Mouse (Mus musculus) megakaryocyte, embryonic 14.5 days (primary cell): ENCODE results near the gene Junb. TPM values are rescaled to one million over a fixed set of nuclear protein-coding genes. Genes with fewer than 3 reads are reported as not detected.

Source experiments
- H3K27me3 ChIP-seq: replicated peaks from 2 replicates; pipeline ENCODE3; 2012; ENCODE audit warnings: inconsistent platforms
- H3K36me3 ChIP-seq: replicated peaks from 2 replicates; pipeline ENCODE3; 2012; ENCODE audit warnings: low read length, inconsistent platforms, mixed read lengths
- H3K4me1 ChIP-seq: 2 replicates; pipeline ENCODE4 v1.6.1; 2012; ENCODE audit warnings: inconsistent platforms
- H3K4me3 ChIP-seq: replicated peaks from 2 replicates; pipeline ENCODE3; 2012; ENCODE audit warnings: moderate library complexity, mild to moderate bottlenecking, inconsistent platforms
- H3K9me3 ChIP-seq: 2 replicates; pipeline ENCODE4 v1.6.1; 2012; ENCODE audit warnings: inconsistent platforms
- FLI1 ChIP-seq: IDR thresholded peaks from 2 replicates; pipeline ENCODE4 v1.6.1; 2012; ENCODE audit warnings: low read length, inconsistent platforms, mixed read lengths
- GATA1 ChIP-seq: IDR thresholded peaks from 3 replicates; pipeline ENCODE4 v1.6.1; 2012; ENCODE audit warnings: mixed read lengths, low read length, inconsistent platforms, borderline replicate concordance
- polyA plus RNA-seq: library from polyadenylated mRNA; stranded (reverse); fragments of >175 nt; gene quantifications from 2 replicates; pipeline ENCODE4 v1.2.3, GENCODE M21; 2012; ENCODE audit warnings: low replicate concordance; ENCODE audit not compliant: insufficient read depth

Junb gene
- polyA plus RNA-seq, 1 experiment: 743 TPM

DNA sequence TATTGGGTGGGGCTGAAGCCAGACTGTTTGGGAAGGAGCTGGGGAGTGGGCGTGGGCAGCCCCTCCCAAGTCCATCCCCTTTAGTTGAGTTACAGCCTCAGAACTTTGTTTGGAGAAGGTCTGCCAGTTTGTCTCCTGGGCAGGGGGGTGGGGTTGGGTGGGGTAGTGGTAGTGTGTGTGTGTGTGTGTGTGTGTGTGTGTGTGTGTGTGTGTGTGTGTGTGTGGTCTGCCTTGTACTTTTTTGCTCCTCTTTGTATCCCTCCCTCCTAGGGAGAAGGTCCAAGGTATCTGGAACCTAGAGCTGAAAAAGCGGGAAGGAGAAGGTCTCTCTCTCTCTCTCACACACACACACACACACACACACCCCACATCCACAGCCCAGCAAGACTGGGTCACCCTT lies 35.9 kb upstream of the Junb start, which contains the start of gene Best2:
Gene Best2, minus strand, starts transcription at position 101 of the 400 bp plus-strand sequence.
- Histone ChIP-seq H3K36me3 (peaks cover 28% of the 10 kb centered on the region), H3K4me3 (peak within 1 kb of the TSS; percentile 90), H3K9me3 (no peaks in the 10 kb centered on the region), H3K4me1 (peaks cover 26% of the 10 kb centered on the region), H3K27me3 (peaks cover 47% of the 10 kb centered on the region)
- TF ChIP-seq FLI1 (no peak), GATA1 (no peak)

DNA sequence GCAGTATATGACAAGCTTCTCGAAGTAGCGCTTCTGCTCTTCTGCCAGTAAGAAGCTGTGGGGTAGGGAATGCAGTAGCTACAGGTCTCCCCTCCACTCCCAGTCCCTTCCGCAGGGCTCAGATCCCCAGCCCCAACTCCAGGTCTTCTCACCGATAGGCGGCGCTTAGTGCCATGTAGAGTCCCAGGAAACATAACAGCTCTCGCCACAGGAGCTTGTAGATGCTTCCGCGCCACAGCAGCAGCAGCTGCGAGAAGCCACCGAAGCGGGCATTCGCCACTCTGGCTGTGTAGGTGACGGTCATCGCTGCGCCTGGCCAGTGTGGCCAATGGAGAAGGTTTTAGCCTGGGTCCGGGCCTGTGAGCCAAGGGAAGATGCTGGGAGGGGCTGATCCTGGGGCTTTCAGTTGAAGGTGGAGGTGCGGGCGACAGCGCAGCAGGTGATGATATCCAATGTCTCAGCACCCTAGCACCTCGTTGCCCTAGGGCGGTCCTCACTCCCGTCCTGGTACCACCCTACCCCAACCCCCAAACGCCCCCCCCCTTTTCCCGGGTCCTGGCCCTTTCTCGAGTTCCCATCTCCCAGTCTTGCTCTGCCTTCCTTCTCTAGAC lies 34.8 kb upstream of the Junb start:
- Histone ChIP-seq H3K36me3 (peaks cover 17% of the 10 kb centered on the region), H3K27me3 (peaks cover 57% of the 10 kb centered on the region), H3K9me3 (peaks cover 3% of the 10 kb centered on the region; the same call in 1 of the 2 replicates), H3K4me1 (peaks cover 29% of the 10 kb centered on the region), H3K4me3 (peak overlapping the region; percentile 90)
- TF ChIP-seq GATA1 (no peak), FLI1 (no peak)

DNA sequence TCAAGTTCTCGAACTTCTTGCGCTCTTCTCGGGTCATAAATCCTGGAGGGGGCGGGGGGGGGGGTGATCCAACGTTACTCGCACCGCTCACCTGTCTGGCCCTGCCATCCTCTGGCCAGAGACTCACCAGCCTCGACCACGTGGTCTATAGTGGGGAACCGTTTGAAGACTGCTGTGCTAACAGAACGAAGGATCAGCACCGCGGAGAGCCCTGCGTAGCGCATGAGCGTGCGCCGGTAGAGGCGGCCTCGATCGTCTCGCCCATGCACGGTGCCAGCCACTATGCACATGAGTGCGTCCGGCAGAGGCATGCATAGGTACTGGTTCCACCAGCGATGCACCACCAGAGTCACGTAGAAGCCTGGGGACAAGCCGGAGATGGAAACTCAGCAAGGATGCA lies 32.7 kb upstream of the Junb start:
- Histone ChIP-seq H3K4me3 (peak overlapping the region; percentile 78), H3K4me1 (peaks cover 34% of the 10 kb centered on the region), H3K36me3 (no peaks in the 10 kb centered on the region), H3K9me3 (peaks cover 6% of the 10 kb centered on the region; the same call in 1 of the 2 replicates), H3K27me3 (peaks cover 72% of the 10 kb centered on the region)
- TF ChIP-seq GATA1 (no peak), FLI1 (no peak)

DNA sequence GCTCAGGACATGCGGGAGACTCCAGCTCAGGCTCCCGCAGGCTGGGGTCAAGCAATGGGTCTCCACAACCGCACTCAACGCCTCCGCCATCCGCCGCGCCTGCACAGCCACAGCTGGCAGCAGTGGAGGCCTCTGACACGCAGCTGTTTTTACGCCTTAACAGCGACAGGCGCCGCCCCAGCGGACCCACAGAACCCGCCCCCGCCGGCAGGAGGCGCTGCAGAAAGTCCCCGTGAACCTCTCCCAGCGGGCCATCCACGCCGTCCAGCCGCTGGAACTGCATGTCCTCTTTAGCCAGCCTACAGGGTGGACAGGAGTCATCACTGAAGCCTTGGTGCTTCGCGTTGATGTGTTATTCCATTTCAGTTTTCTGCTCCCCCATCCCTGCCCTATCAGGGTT lies 29.2 kb upstream of the Junb start:
- Histone ChIP-seq H3K27me3 (peaks cover 47% of the 10 kb centered on the region), H3K4me1 (peaks cover 22% of the 10 kb centered on the region), H3K36me3 (peaks cover 3% of the 10 kb centered on the region), H3K4me3 (no peak overlapping the region), H3K9me3 (peaks cover 6% of the 10 kb centered on the region; the same call in 1 of the 2 replicates)
- TF ChIP-seq GATA1 (no peak), FLI1 (no peak)

DNA sequence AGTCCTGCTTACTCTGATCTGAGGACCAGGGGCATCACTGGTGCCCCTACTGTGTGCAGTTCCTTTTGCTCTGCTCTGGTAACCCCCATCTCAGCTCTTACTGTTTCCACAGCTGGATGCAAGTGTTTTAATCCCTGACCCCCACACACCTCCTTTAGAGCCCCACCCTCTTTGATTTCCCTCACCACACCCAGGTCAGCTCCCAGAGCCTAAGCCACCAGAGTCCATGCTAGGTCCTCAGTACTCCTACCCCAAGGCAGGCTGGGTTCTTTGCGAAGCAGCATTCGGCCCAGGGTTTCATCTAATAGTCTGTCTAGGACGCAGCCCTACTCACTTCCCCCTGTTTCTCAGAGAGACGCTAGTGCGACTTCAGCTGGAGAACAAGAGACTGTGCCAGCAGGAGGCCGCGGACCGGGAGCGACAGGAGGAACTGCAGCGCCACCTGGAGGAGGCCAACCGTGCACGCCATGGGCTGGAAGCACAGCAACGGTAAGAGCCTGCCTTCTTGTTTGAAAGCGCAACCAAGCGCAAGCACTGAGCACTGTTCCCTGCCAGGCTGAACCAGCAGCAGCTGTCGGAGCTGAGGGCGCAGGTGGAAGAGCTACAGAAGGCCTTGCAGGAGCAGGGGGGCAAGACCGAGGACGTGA lies 19.3 kb upstream of the Junb start:
- Histone ChIP-seq H3K27me3 (no peaks in the 10 kb centered on the region), H3K4me3 (peak overlapping the region; percentile 87), H3K4me1 (peaks cover 37% of the 10 kb centered on the region), H3K9me3 (no peaks in the 10 kb centered on the region), H3K36me3 (peaks cover 40% of the 10 kb centered on the region)
- no peak for TF ChIP-seq GATA1
- TF ChIP-seq FLI1: no peak

DNA sequence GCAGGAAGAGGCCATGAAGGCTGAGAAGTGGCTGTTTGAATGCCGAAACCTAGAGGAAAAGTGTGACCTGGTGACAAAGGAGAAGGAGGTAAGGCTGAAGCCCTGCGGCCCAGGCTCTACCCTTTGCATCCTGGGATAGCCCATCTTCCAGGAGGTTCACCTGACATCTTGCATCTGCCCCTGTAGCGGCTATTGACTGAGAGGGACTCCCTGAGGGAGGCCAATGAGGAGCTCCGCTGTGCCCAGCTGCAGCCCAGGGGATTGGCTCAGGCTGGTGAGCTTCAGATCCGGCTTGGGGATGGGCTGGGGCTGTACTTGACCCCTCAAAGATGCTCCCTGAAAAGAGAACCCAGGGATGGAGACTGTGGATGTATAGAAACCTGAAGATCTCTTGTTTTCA lies 18.5 kb upstream of the Junb start:
- Histone ChIP-seq H3K4me3 (no peak overlapping the region), H3K36me3 (peaks cover 36% of the 10 kb centered on the region), H3K4me1 (peaks cover 33% of the 10 kb centered on the region), H3K27me3 (no peaks in the 10 kb centered on the region), H3K9me3 (no peaks in the 10 kb centered on the region)
- no peak for TF ChIP-seq GATA1
- TF ChIP-seq FLI1: no peak

DNA sequence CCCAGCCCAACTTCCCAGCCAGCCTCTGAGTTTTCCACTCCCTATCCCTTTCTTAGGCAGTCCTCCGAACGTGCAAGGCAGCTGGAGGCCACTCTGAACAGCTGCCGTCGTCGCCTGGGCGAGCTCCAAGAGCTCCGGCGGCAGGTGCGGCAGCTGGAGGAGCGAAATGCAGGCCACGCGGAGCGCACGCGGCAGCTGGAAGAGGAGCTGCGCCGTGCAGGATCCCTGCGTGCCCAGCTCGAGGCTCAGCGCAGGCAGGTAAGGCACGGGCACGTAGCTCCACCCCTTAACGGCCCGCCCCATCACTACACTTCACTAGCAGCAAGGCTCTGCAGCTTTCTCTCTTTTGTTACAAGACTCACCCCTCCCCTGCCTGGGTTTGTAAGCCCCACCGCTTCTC lies 17.2 kb upstream of the Junb start:
- Histone ChIP-seq H3K4me1 (peaks cover 40% of the 10 kb centered on the region), H3K36me3 (peaks cover 31% of the 10 kb centered on the region), H3K27me3 (no peaks in the 10 kb centered on the region), H3K4me3 (no peak overlapping the region), H3K9me3 (no peaks in the 10 kb centered on the region)
- TF ChIP-seq GATA1 (no peak), FLI1 (no peak)

DNA sequence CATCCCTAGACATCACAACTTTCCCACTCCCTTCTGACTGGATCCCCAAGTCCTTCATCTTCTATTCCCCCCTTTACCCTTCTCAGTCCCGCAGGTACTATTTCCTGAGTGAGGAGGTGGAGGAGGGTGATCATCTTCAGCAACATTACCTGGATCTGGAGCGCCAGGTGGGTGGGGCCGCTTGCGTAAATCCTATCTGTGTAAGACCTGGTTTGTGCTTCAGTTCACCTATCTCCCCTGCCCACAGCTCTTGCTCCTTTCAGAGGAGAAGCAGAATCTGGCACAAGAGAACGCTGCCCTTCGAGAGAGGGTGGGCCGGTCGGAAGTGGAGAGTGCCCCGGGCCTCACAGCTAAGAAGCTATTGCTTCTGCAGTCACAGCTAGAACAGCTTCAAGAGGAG lies 15.9 kb upstream of the Junb start:
- no peak for TF ChIP-seq FLI1
- TF ChIP-seq GATA1: no peak
- Histone ChIP-seq H3K4me1 (peaks cover 45% of the 10 kb centered on the region), H3K27me3 (no peaks in the 10 kb centered on the region), H3K9me3 (no peaks in the 10 kb centered on the region), H3K4me3 (no peak overlapping the region), H3K36me3 (peaks cover 31% of the 10 kb centered on the region)

DNA sequence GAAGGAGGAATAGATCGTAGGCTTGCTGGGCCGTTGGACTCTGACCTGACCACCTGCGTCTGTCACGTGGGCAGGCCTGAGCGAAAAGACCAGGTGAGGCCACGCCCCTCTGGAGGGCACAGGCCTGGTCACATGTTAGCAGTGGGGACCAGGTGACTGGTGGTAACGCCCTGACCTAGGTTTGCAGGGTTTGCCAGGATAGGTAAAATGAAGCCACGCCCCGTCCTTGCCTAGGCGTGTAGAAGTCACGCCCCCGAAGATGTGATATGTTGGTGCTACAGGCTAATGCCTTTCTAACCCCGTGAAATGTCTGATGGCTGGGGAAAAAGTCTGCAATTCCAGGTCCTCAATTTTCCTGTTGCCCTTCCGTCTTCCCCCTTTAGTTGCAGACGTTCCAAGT lies 12.3 kb upstream of the Junb start:
- H3K4me1 ChIP-seq: peaks cover 55% of the 10 kb centered on the region
- H3K4me3 ChIP-seq: peak overlapping the region; percentile 97
- peaks cover 15% of the 10 kb centered on the region for H3K36me3 ChIP-seq
- no peaks in the 10 kb centered on the region for H3K9me3 ChIP-seq
- TF ChIP-seq FLI1 (no peak), GATA1 (no peak)
- H3K27me3 ChIP-seq: no peaks in the 10 kb centered on the region

DNA sequence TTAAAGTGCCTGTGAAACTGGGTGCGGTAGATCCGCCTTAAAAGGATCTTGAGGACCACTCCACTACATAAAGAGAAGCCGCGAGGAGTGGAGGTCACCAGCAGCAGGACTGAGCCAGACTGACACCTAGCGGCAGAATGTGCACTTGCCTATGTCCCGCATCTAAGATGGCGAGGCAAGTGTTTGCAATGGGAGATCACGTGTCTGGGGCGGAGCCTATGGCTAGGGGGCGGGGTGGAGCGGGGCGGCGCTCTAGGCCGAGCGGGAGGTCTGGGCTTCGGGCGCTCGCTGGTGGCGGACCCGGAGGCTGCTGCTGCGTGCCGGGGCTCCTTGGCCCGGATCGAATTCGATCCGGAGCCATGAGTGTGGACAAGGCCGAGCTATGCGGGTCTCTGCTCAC lies 11.8 kb upstream of the Junb start, which contains the start of gene Hook2:
Gene Hook2, plus strand, starts transcription at position 255 of the 400 bp plus-strand sequence.
- TF ChIP-seq GATA1 (no peak), FLI1 (no peak)
- Histone ChIP-seq H3K27me3 (no peaks in the 10 kb centered on the region), H3K36me3 (peaks cover 10% of the 10 kb centered on the region), H3K4me1 (peaks cover 60% of the 10 kb centered on the region), H3K4me3 (peak within 1 kb of the TSS; percentile 97), H3K9me3 (no peaks in the 10 kb centered on the region)

DNA sequence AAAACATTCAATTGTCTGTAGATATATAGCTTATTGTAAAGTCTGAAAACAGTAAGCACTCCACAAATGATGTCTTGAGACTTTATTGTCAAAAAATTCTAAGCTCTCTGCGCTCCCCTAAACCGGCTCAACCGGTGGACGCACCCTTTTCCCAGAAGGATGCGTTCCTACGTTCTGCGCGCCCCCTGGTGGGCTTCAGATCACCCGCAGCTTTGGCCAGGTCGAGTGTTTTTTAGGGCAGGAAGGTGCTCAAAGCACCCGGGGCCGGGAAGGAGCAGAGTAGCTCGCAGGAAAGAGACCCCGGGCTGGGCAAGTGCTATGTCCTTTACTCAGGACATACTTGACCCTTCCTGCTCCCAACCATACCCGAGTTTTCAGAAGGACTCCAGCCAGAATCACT lies 11.3 kb upstream of the Junb start:
- H3K27me3 ChIP-seq: no peaks in the 10 kb centered on the region
- H3K36me3 ChIP-seq: peaks cover 4% of the 10 kb centered on the region
- no peaks in the 10 kb centered on the region for H3K9me3 ChIP-seq
- H3K4me1 ChIP-seq: peaks cover 65% of the 10 kb centered on the region
- peak overlapping the region; percentile 97 for H3K4me3 ChIP-seq
- TF ChIP-seq GATA1: no peak
